Mouse (Mus musculus) gastrocnemius, postnatal 4 days (tissue): ENCODE measurements at regions not wholly inside any gene's neighbourhood (a gene's known extent, or its start where the extent isn't known, plus 50 kb on each side); places are given as distances from the start of the nearest gene placed in this dataset.
A peak's percentile ranks its signal among the peaks of the same experiment; 100 is the strongest.

Experiments used
- DNase-seq, 2 experiments: peaks; one replicate each; pipeline ENCODE4 v3.0.0; 2021 to 2022; ENCODE audit warnings: low spot score in 2 of 2, mixed read lengths in 2 of 2

GRCm38 (mm10) chrX:139392777-139393176 is 59.3 kb downstream of the Trap1a start:
- no peak for DNase-seq

GRCm38 (mm10) chrX:139416701-139417100 is 63.5 kb upstream of the D330045A20Rik start:
- DNase-seq: peak in 1 of 2 experiments; percentile 48

- no peak for DNase-seq
These were observed 60.3 kb upstream of the D330045A20Rik start for GRCm38 (mm10) chrX:139419867-139420266.

GRCm38 (mm10) chrX:139424307-139424706 is 55.9 kb upstream of the D330045A20Rik start:
- no peak for DNase-seq
